Mouse (Mus musculus): Measurements from ENCODE around the gene Tmem88b.

- TF ChIP-seq HCFC1 (IDR thresholded peaks at IDR 0.05; ENCODE audit: low read depth, low read length) (no peak), USF1 (IDR thresholded peaks at IDR 0.05; ENCODE audit: low read depth, low read length) (no peak), POLR2A (IDR thresholded peaks at IDR 0.05; ENCODE audit: control insufficient read depth in 1 of 2, insufficient read depth in 1 of 2, low read depth in 1 of 2, low read length in 2 of 2, poor library complexity in 1 of 2) (no peak), MXI1 (IDR thresholded peaks at IDR 0.05; ENCODE audit: low read depth, low read length) (no peak), TAL1 (IDR thresholded peaks at IDR 0.05; ENCODE audit: low read length) (no peak), EP300 (IDR thresholded peaks at IDR 0.05; ENCODE audit: low read depth in 1 of 2, low read length in 2 of 2) (no peak), CTCF (IDR thresholded peaks at IDR 0.05 in 2 of 3, conservative IDR thresholded peaks at IDR 0.05 in 1 of 3; ENCODE audit: control insufficient read depth in 1 of 3, insufficient read depth in 1 of 3, low read depth in 2 of 3, low read length in 3 of 3, poor library complexity in 1 of 3, severe bottlenecking in 1 of 3) (no peak), GATA1 (IDR thresholded peaks at IDR 0.05; ENCODE audit: low read depth, low read length) (no peak), ZMIZ1 (IDR thresholded peaks at IDR 0.05; ENCODE audit: low read depth, low read length) (no peak), E2F4 (IDR thresholded peaks at IDR 0.05; ENCODE audit: borderline replicate concordance, low read depth, low read length) (no peak), TBP (IDR thresholded peaks at IDR 0.05; ENCODE audit: low read depth, low read length) (no peak), NELFE (IDR thresholded peaks at IDR 0.05; ENCODE audit: low read depth, low read length) (no peak), MAFK (IDR thresholded peaks at IDR 0.05; ENCODE audit: borderline replicate concordance, low read depth, low read length) (no peak), UBTF (IDR thresholded peaks at IDR 0.05; ENCODE audit: borderline replicate concordance, insufficient read depth, low read depth, low read length) (no peak)
These were observed 28.7 kb downstream of the Tmem88b start for GRCm38 (mm10) chr4:155757011-155757410.
